Mouse (Mus musculus) 3134 (cell line): Measurements from ENCODE around the gene Asb18.
A peak's percentile ranks its signal among the peaks of the same experiment; 100 is the strongest.

Source experiments
- DNase-seq: peaks from one replicate; pipeline ENCODE4 v3.0.0-alpha.2; 2011; ENCODE audit warnings: low spot score; ENCODE audit not compliant: insufficient read length; ENCODE audit errors: extremely low read depth

Asb18 gene

GRCm38 (mm10) chr1:90014446-90014845, at the start of gene Asb18:
Gene Asb18 (minus strand): TSS chr1:90014666.
- DNase-seq, result no peak

- DNase-seq, result peak; percentile 21
These were observed 46.1 kb upstream of the Asb18 start for GRCm38 (mm10) chr1:90060599-90060998.

- no peak for DNase-seq
These were observed 45.6 kb upstream of the Asb18 start for GRCm38 (mm10) chr1:90060054-90060453.

- no peak for DNase-seq
These were observed 40.5 kb upstream of the Asb18 start for GRCm38 (mm10) chr1:90054991-90055390.

GRCm38 (mm10) chr1:90051347-90051746, 36.9 kb upstream of the Asb18 start:
- DNase-seq, result peak; percentile 81

GRCm38 (mm10) chr1:90050046-90050739, 35.7 kb upstream of the Asb18 start:
- DNase-seq, result no peak

- DNase-seq, result no peak
These were observed 13.8 kb upstream of the Asb18 start for GRCm38 (mm10) chr1:90028305-90028704.

GRCm38 (mm10) chr1:90026945-90027344, 12.5 kb upstream of the Asb18 start:
- no peak for DNase-seq

GRCm38 (mm10) chr1:90020336-90020735, 5.9 kb upstream of the Asb18 start:
- no peak for DNase-seq

GRCm38 (mm10) chr1:90018071-90018470, 3.6 kb upstream of the Asb18 start:
- DNase-seq, result peak; percentile 32

GRCm38 (mm10) chr1:90013273-90013672, 1.2 kb downstream of the Asb18 start:
- DNase-seq, result no peak

- DNase-seq, result no peak
These were observed 1.6 kb downstream of the Asb18 start for GRCm38 (mm10) chr1:90012850-90013249.

GRCm38 (mm10) chr1:90012168-90012567, 2.3 kb downstream of the Asb18 start:
- no peak for DNase-seq

GRCm38 (mm10) chr1:90010077-90010476, 4.4 kb downstream of the Asb18 start:
- no peak for DNase-seq

GRCm38 (mm10) chr1:90009188-90009587, 5.3 kb downstream of the Asb18 start:
- no peak for DNase-seq

GRCm38 (mm10) chr1:90006666-90007065, 7.8 kb downstream of the Asb18 start:
- no peak for DNase-seq

GRCm38 (mm10) chr1:90000981-90001380, 13.5 kb downstream of the Asb18 start:
- DNase-seq, result no peak

- DNase-seq, result no peak
These were observed 14.6 kb downstream of the Asb18 start for GRCm38 (mm10) chr1:89999858-90000257.

GRCm38 (mm10) chr1:89998696-89999095, 15.8 kb downstream of the Asb18 start:
- no peak for DNase-seq

- DNase-seq, result no peak
These were observed 16.4 kb downstream of the Asb18 start for GRCm38 (mm10) chr1:89998076-89998475.

GRCm38 (mm10) chr1:89992256-89992655, 22.2 kb downstream of the Asb18 start:
- DNase-seq, result no peak

GRCm38 (mm10) chr1:89977261-89977660, 37.2 kb downstream of the Asb18 start:
- no peak for DNase-seq

- peak; percentile 16 for DNase-seq
These were observed 38.1 kb downstream of the Asb18 start for GRCm38 (mm10) chr1:89976411-89976810.
